Mouse (Mus musculus): ENCODE results near the gene Vps8. TPM values are rescaled to one million over a fixed set of nuclear protein-coding genes. Genes with fewer than 3 reads are reported as not detected.

The Vps8 gene
- polyA plus RNA-seq, 1 experiment from 2014 or later, result 25.6 TPM

- Histone ChIP-seq H3K36me3 (ENCODE audit: insufficient read depth, low read length) (no peaks in the 10 kb centered on the region), H3K4me2 (replicated peaks; ENCODE audit: low read depth, low read length) (no peak overlapping the region), H3K27me3 (ENCODE audit: insufficient read depth, low read length) (no peaks in the 10 kb centered on the region), H3K27ac (ENCODE audit: low read length) (no peak overlapping the region), H3K4me3 (ENCODE audit: low read length) (no peak overlapping the region), H3K9ac (replicated peaks; ENCODE audit: low read length) (no peak overlapping the region), H3K4me1 (ENCODE audit: insufficient read depth, low read length) (peaks cover 13% of the 10 kb centered on the region), H3K9me3 (ENCODE audit: low read length) (no peaks in the 10 kb centered on the region)
- 50% methylated on average over 6 of the region's 6 CpGs for WGBS
- no peak for ATAC-seq (ENCODE audit: low FRiP score, low TSS enrichment)
Observed at GRCm38 (mm10) chr16:21627248-21627647, 204.3 kb downstream of the Vps8 start.

GRCm38 (mm10) chr16:21628061-21628591 lies 205.2 kb downstream of the Vps8 start:
- Histone ChIP-seq H3K4me1 (ENCODE audit: insufficient read depth, low read length) (peaks cover 13% of the 10 kb centered on the region), H3K36me3 (ENCODE audit: insufficient read depth, low read length) (no peaks in the 10 kb centered on the region), H3K27ac (ENCODE audit: low read length) (no peak overlapping the region), H3K9ac (replicated peaks; ENCODE audit: low read length) (no peak overlapping the region), H3K4me2 (replicated peaks; ENCODE audit: low read depth, low read length) (no peak overlapping the region), H3K9me3 (ENCODE audit: low read length) (no peaks in the 10 kb centered on the region), H3K27me3 (ENCODE audit: insufficient read depth, low read length) (no peaks in the 10 kb centered on the region), H3K4me3 (ENCODE audit: low read length) (no peak overlapping the region)
- 67% methylated on average over 13 of the region's 13 CpGs for WGBS
- ATAC-seq (ENCODE audit: low FRiP score, low TSS enrichment), result no peak

DNA sequence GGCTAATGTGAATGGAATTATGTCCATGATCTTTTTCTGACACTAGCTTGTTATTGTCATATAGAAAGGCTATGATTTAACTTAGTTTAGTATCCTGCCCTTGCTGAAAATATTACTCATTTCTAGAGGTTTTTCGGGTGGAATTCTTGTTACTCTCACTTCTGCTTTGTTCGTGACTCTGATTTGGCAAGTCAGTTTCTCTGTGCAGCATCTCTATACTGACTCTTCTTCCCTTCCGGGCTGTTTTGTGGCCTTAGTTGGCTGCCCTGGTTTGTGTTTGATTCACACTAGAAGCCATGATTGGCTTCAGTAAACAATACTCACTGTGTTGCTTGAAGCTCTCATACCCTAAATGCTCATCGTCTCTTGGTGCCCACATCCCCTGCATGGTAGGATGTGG lies 207.7 kb downstream of the Vps8 start:
- Histone ChIP-seq H3K36me3 (ENCODE audit: insufficient read depth, low read length) (no peaks in the 10 kb centered on the region), H3K9me3 (ENCODE audit: low read length) (no peaks in the 10 kb centered on the region), H3K27me3 (ENCODE audit: insufficient read depth, low read length) (no peaks in the 10 kb centered on the region), H3K4me3 (ENCODE audit: low read length) (no peak overlapping the region), H3K4me2 (replicated peaks; ENCODE audit: low read depth, low read length) (no peak overlapping the region), H3K9ac (replicated peaks; ENCODE audit: low read length) (no peak overlapping the region), H3K27ac (ENCODE audit: low read length) (no peak overlapping the region), H3K4me1 (ENCODE audit: insufficient read depth, low read length) (peaks cover 12% of the 10 kb centered on the region)
- WGBS, result 89% methylated on average over 4 of the region's 4 CpGs
- ATAC-seq (ENCODE audit: low FRiP score, low TSS enrichment), result no peak

DNA sequence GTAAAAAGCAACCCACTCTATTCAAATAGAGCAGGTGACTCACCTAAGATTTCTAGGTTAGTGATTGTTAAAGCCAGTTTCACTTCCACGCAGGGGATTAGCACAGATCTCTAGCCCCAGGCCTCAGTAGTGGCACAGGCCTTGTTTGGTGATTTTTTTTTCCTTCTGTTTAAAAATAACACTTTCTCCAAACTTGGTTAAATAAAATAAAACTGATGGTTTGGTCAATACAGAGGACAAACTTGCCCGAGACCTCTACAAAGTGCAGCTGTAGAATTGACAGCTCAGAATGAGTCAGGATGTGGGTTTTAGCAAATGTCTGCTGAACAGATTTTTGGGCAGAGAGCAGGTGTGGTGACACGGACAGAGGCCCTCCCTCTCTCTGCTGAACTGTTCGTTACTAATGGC lies 208.9 kb downstream of the Vps8 start:
- 70% methylated on average over 4 of the region's 4 CpGs for WGBS
- no peaks in the 10 kb centered on the region for H3K9me3 ChIP-seq (ENCODE audit: low read length)

DNA sequence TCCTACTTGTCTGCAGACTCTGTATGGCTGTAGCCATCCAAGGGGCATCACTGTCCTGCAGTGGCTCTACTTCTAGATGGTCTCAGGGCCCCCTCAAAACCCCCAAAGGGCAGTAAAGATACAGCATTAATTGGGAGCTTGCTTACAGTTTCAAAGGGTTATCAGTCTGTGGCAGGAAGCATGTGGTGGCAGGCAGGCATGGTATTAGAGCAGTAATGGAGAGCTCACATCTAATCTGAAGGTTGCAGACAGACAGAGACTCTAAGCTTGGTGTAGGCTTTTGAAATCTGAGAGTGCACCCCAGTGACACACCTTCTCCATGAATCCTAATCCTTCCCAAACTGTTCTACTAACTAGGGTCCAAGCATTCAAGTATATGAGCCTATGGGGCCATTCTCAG lies 211.5 kb downstream of the Vps8 start:
- no peak overlapping the region for H3K9ac ChIP-seq (replicated peaks; ENCODE audit: low read length)
- no peaks in the 10 kb centered on the region for H3K27me3 ChIP-seq (ENCODE audit: insufficient read depth, low read length)
- H3K36me3 ChIP-seq (ENCODE audit: insufficient read depth, low read length), result no peaks in the 10 kb centered on the region
- no peaks in the 10 kb centered on the region for H3K9me3 ChIP-seq (ENCODE audit: low read length)
- no peaks in the 10 kb centered on the region for H3K4me1 ChIP-seq (ENCODE audit: insufficient read depth, low read length)
- no peak overlapping the region for H3K27ac ChIP-seq (ENCODE audit: low read length)
- H3K4me2 ChIP-seq (replicated peaks; ENCODE audit: low read depth, low read length), result no peak overlapping the region
- ATAC-seq (ENCODE audit: low FRiP score, low TSS enrichment), result no peak
- no peak overlapping the region for H3K4me3 ChIP-seq (ENCODE audit: low read length)

More for the DNA sequence above, 208.9 kb downstream of the Vps8 start:
- no peak overlapping the region for H3K27ac ChIP-seq (ENCODE audit: low read length)
- no peak overlapping the region for H3K9ac ChIP-seq (replicated peaks; ENCODE audit: low read length)
- H3K27me3 ChIP-seq (ENCODE audit: insufficient read depth, low read length), result no peaks in the 10 kb centered on the region
- no peak for ATAC-seq (ENCODE audit: low FRiP score, low TSS enrichment)
- H3K4me1 ChIP-seq (ENCODE audit: insufficient read depth, low read length), result peaks cover 3% of the 10 kb centered on the region; the same call in 1 of the 2 replicates
- H3K4me2 ChIP-seq (replicated peaks; ENCODE audit: low read depth, low read length), result no peak overlapping the region
- no peaks in the 10 kb centered on the region for H3K36me3 ChIP-seq (ENCODE audit: insufficient read depth, low read length)
- H3K4me3 ChIP-seq (ENCODE audit: low read length), result no peak overlapping the region

- Histone ChIP-seq H3K27me3 (ENCODE audit: insufficient read depth, low read length) (no peaks in the 10 kb centered on the region), H3K27ac (ENCODE audit: low read length) (no peak overlapping the region), H3K9me3 (ENCODE audit: low read length) (no peaks in the 10 kb centered on the region), H3K36me3 (ENCODE audit: insufficient read depth, low read length) (no peaks in the 10 kb centered on the region), H3K4me3 (ENCODE audit: low read length) (no peak overlapping the region), H3K4me2 (replicated peaks; ENCODE audit: low read depth, low read length) (no peak overlapping the region), H3K4me1 (ENCODE audit: insufficient read depth, low read length) (no peaks in the 10 kb centered on the region), H3K9ac (replicated peaks; ENCODE audit: low read length) (no peak overlapping the region)
- WGBS, result 89% methylated on average over 5 of the region's 5 CpGs
- ATAC-seq (ENCODE audit: low FRiP score, low TSS enrichment), result no peak
Observed at GRCm38 (mm10) chr16:21636156-21636853, 213.4 kb downstream of the Vps8 start.

- Histone ChIP-seq H3K9me3 (ENCODE audit: low read length) (no peaks in the 10 kb centered on the region), H3K4me1 (ENCODE audit: insufficient read depth, low read length) (no peaks in the 10 kb centered on the region), H3K36me3 (ENCODE audit: insufficient read depth, low read length) (no peaks in the 10 kb centered on the region), H3K4me3 (ENCODE audit: low read length) (no peak overlapping the region), H3K27ac (ENCODE audit: low read length) (no peak overlapping the region), H3K4me2 (replicated peaks; ENCODE audit: low read depth, low read length) (no peak overlapping the region), H3K9ac (replicated peaks; ENCODE audit: low read length) (no peak overlapping the region), H3K27me3 (ENCODE audit: insufficient read depth, low read length) (no peaks in the 10 kb centered on the region)
- 76% methylated on average over 11 of the region's 11 CpGs for WGBS
- ATAC-seq (ENCODE audit: low FRiP score, low TSS enrichment), result no peak
Observed at GRCm38 (mm10) chr16:21637201-21637819, 214.4 kb downstream of the Vps8 start.

DNA sequence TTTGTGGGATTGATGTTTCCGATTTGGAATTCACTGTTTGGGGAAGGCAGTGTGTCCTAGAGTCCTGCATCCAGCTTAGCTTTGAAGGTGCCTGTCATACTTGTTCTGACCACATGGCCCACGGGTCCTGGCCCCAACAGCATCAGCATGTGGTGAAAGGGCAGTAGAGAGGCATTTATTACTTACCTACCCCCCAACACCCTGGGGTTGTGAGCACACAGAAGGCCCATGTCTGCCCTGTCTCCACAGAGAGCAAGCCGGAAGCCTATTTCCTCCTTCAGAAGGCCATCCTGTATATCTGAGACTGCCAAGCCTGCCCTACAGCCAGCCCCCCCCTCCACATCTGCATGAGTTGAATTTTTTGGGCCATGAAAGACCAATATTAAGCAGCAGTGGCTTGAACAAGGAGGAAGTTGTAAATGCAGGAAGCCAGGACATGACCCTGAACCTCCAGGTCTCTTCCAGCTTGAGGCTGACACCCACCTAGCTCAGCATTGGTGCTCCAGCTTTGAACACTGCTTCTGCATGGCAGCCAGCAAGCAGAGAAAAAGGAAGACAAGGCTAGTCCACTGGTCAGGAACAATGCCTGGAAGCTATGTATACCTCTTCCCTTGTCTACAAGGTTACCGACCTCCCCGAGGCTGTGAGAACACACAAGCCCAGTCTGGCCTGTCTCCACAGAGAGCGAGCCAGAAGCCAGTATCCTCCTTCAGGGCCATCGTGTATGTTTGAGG lies 218.0 kb downstream of the Vps8 start:
- H3K27ac ChIP-seq (ENCODE audit: low read length), result peak overlapping the region; percentile 73; the same call in 1 of the 2 replicates
- no peak for ATAC-seq (ENCODE audit: low FRiP score, low TSS enrichment)

GRCm38 (mm10) chr16:21641944-21642343 lies 219.0 kb downstream of the Vps8 start:
- H3K4me3 ChIP-seq (ENCODE audit: low read length), result no peak overlapping the region
- no peaks in the 10 kb centered on the region for H3K27me3 ChIP-seq (ENCODE audit: insufficient read depth, low read length)
- H3K27ac ChIP-seq (ENCODE audit: low read length), result peak overlapping the region; percentile 73; the same call in 1 of the 2 replicates
- H3K4me1 ChIP-seq (ENCODE audit: insufficient read depth, low read length), result peaks cover 21% of the 10 kb centered on the region
- no peak overlapping the region for H3K4me2 ChIP-seq (replicated peaks; ENCODE audit: low read depth, low read length)
- no peaks in the 10 kb centered on the region for H3K36me3 ChIP-seq (ENCODE audit: insufficient read depth, low read length)
- no peak overlapping the region for H3K9ac ChIP-seq (replicated peaks; ENCODE audit: low read length)
- no peak for ATAC-seq (ENCODE audit: low FRiP score, low TSS enrichment)
- WGBS, result 80% methylated on average over 3 of the region's 3 CpGs
- H3K9me3 ChIP-seq (ENCODE audit: low read length), result no peaks in the 10 kb centered on the region

More for the DNA sequence above, 218.0 kb downstream of the Vps8 start:
- Histone ChIP-seq H3K9ac (replicated peaks; ENCODE audit: low read length) (no peak overlapping the region), H3K27me3 (ENCODE audit: insufficient read depth, low read length) (no peaks in the 10 kb centered on the region), H3K36me3 (ENCODE audit: insufficient read depth, low read length) (no peaks in the 10 kb centered on the region), H3K9me3 (ENCODE audit: low read length) (no peaks in the 10 kb centered on the region), H3K4me3 (ENCODE audit: low read length) (no peak overlapping the region), H3K4me2 (replicated peaks; ENCODE audit: low read depth, low read length) (no peak overlapping the region), H3K4me1 (ENCODE audit: insufficient read depth, low read length) (peaks cover 21% of the 10 kb centered on the region)
- 69% methylated on average over 7 of the region's 7 CpGs for WGBS

Data from kidney, embryonic 16.5 days (tissue).